Mouse (Mus musculus) megakaryocyte, embryonic 14.5 days (primary cell): ENCODE measurements around the gene Gm20388. TPM values are rescaled to one million over a fixed set of nuclear protein-coding genes. Genes with fewer than 3 reads are reported as not detected.

ENCODE experiments used
- H3K27me3 ChIP-seq: replicated peaks from 2 replicates; pipeline ENCODE3; 2012; ENCODE audit warnings: inconsistent platforms
- H3K36me3 ChIP-seq: replicated peaks from 2 replicates; pipeline ENCODE3; 2012; ENCODE audit warnings: low read length, inconsistent platforms, mixed read lengths
- H3K4me1 ChIP-seq: 2 replicates; pipeline ENCODE4 v1.6.1; 2012; ENCODE audit warnings: inconsistent platforms
- H3K4me3 ChIP-seq: replicated peaks from 2 replicates; pipeline ENCODE3; 2012; ENCODE audit warnings: moderate library complexity, mild to moderate bottlenecking, inconsistent platforms
- H3K9me3 ChIP-seq: 2 replicates; pipeline ENCODE4 v1.6.1; 2012; ENCODE audit warnings: inconsistent platforms
- FLI1 ChIP-seq: IDR thresholded peaks from 2 replicates; pipeline ENCODE4 v1.6.1; 2012; ENCODE audit warnings: low read length, inconsistent platforms, mixed read lengths
- GATA1 ChIP-seq: IDR thresholded peaks from 3 replicates; pipeline ENCODE4 v1.6.1; 2012; ENCODE audit warnings: mixed read lengths, low read length, inconsistent platforms, borderline replicate concordance
- polyA plus RNA-seq: library from polyadenylated mRNA; stranded (reverse); fragments of >175 nt; gene quantifications from 2 replicates; pipeline ENCODE4 v1.2.3, GENCODE M21; 2012; ENCODE audit warnings: low replicate concordance; ENCODE audit not compliant: insufficient read depth

Gm20388 gene
- polyA plus RNA-seq, 1 experiment = 111 TPM

DNA sequence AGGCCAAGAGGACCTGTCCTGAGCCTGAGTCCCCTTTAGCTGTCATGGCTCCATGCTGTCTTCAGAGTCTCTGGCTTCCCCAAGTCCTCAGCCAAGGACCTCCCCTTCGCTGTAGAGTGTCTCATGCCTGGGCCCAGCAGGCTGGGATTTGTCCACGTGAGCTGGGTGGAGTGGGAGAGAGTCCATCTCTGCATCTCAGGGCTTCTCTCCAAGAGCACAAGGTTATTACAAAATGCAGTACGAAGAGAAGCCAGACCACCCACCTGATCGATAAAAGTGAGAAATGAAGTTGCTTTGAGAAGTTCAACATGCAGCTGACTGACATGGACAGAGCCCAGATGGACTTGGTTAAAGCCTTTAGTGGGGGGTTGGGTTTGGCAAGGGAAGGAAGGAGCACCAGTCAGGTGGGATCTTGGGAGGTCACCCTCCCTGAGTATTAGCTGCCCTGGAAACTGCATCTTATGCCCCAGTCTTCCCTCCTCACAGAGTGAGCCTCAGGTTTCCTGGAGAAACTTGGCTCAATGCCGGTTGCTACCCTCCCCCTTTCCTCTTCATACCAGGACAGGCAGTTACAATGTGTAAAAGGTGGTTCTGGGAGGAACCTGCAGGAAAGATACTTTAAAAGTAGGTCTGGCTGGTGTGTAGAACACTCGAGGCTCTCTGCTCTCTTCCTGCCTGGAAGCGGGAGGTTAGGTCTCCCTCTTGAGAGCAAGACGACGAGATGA is 2705.7 kb downstream of the Gm20388 start:
- Histone ChIP-seq H3K4me3 (no peak overlapping the region), H3K27me3 (peaks cover 3% of the 10 kb centered on the region), H3K36me3 (peaks cover 39% of the 10 kb centered on the region), H3K9me3 (no peaks in the 10 kb centered on the region), H3K4me1 (peaks cover 52% of the 10 kb centered on the region)
- TF ChIP-seq GATA1 (no peak), FLI1 (no peak)

- Histone ChIP-seq H3K9me3 (no peaks in the 10 kb centered on the region), H3K4me1 (peaks cover 43% of the 10 kb centered on the region), H3K36me3 (peaks cover 35% of the 10 kb centered on the region), H3K4me3 (no peak overlapping the region), H3K27me3 (peaks cover 12% of the 10 kb centered on the region)
- TF ChIP-seq GATA1 (no peak), FLI1 (no peak)
These were observed 2707.4 kb downstream of the Gm20388 start for GRCm38 (mm10) chr8:122617947-122618546.

- H3K36me3 ChIP-seq = peaks cover 27% of the 10 kb centered on the region
- H3K4me3 ChIP-seq = no peak overlapping the region
- H3K4me1 ChIP-seq = peaks cover 40% of the 10 kb centered on the region
- no peaks in the 10 kb centered on the region for H3K9me3 ChIP-seq
- peaks cover 12% of the 10 kb centered on the region for H3K27me3 ChIP-seq
- no peak for TF ChIP-seq FLI1
- no peak for TF ChIP-seq GATA1
These were observed 2708.2 kb downstream of the Gm20388 start for GRCm38 (mm10) chr8:122618660-122619378.

DNA sequence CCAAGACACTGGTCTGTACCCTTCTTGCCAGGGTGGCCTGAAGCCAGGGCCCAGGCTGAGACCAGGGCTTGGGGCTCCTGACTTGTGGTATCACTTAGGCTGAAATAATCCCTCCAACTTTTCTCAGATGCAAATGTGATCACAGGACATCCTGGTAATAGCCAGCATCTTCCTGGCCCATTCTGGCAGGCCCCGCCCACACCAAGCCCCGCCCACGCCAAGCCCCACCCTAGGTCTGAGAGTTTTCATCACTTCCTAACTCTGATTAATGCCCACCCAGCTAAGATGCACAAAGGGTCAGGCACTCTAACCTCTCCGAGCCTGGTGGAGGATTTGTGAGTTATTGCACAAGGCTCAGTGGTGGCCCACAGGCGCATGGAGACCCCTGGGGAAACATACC is 2709.8 kb downstream of the Gm20388 start:
- Histone ChIP-seq H3K4me1 (peaks cover 54% of the 10 kb centered on the region), H3K9me3 (no peaks in the 10 kb centered on the region), H3K4me3 (no peak overlapping the region), H3K27me3 (peaks cover 12% of the 10 kb centered on the region), H3K36me3 (peaks cover 23% of the 10 kb centered on the region)
- TF ChIP-seq GATA1 (no peak), FLI1 (no peak)

- TF ChIP-seq FLI1 = no peak
- TF ChIP-seq GATA1 = no peak
- peaks cover 12% of the 10 kb centered on the region for H3K27me3 ChIP-seq
These were observed 2712.1 kb downstream of the Gm20388 start, which contains the start of gene Pabpn1l for GRCm38 (mm10) chr8:122622727-122623126. TSS of gene Pabpn1l (minus strand) at chr8:122622739.

GRCm38 (mm10) chr8:122623844-122624642 is 2713.4 kb downstream of the Gm20388 start:
- no peak for TF ChIP-seq GATA1
- no peak for TF ChIP-seq FLI1
- H3K4me3 ChIP-seq = no peak overlapping the region
- H3K4me1 ChIP-seq = peaks cover 66% of the 10 kb centered on the region
- no peaks in the 10 kb centered on the region for H3K9me3 ChIP-seq
- H3K27me3 ChIP-seq = peaks cover 12% of the 10 kb centered on the region
- H3K36me3 ChIP-seq = peaks cover 42% of the 10 kb centered on the region

More at GRCm38 (mm10) chr8:122622727-122623126, 2712.1 kb downstream of the Gm20388 start, which contains the start of gene Pabpn1l:
- Histone ChIP-seq H3K4me1 (peaks cover 66% of the 10 kb centered on the region), H3K4me3 (no peak within 1 kb of the TSS), H3K9me3 (no peaks in the 10 kb centered on the region), H3K36me3 (peaks cover 29% of the 10 kb centered on the region)

DNA sequence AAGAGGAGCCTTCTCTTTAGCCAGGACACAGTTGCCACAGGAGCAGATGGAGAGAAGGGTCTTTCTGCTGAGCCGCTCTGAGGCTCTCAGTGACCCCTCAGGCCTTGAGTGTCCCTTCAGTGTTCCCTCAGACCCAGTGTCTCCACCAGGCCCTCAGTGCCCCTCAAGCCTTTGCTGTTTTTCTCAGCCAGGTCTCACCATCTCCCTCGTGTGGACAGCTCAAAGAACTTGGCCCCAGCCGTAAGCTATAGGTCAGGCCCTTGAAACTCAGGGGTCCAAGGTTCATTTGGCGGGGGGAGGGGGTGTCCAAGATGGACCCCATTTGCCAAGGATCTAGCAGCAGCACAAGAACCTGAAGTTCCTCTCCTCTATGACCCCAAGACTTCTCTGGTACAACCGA is 2714.0 kb downstream of the Gm20388 start:
- Histone ChIP-seq H3K9me3 (no peaks in the 10 kb centered on the region), H3K4me1 (peaks cover 70% of the 10 kb centered on the region), H3K27me3 (peaks cover 10% of the 10 kb centered on the region), H3K4me3 (no peak overlapping the region), H3K36me3 (peaks cover 48% of the 10 kb centered on the region)
- no peak for TF ChIP-seq GATA1
- no peak for TF ChIP-seq FLI1

- TF ChIP-seq FLI1 = no peak
- no peak for TF ChIP-seq GATA1
- peaks cover 10% of the 10 kb centered on the region for H3K27me3 ChIP-seq
- no peaks in the 10 kb centered on the region for H3K9me3 ChIP-seq
- H3K4me1 ChIP-seq = peaks cover 64% of the 10 kb centered on the region
- H3K36me3 ChIP-seq = peaks cover 60% of the 10 kb centered on the region
- no peak overlapping the region for H3K4me3 ChIP-seq
These were observed 2715.2 kb downstream of the Gm20388 start for GRCm38 (mm10) chr8:122625811-122626210.

- TF ChIP-seq GATA1 = no peak
- TF ChIP-seq FLI1 = no peak
- H3K4me3 ChIP-seq = no peak overlapping the region
- H3K27me3 ChIP-seq = peaks cover 4% of the 10 kb centered on the region
- peaks cover 62% of the 10 kb centered on the region for H3K4me1 ChIP-seq
- peaks cover 66% of the 10 kb centered on the region for H3K36me3 ChIP-seq
- H3K9me3 ChIP-seq = no peaks in the 10 kb centered on the region
These were observed 2716.3 kb downstream of the Gm20388 start for GRCm38 (mm10) chr8:122626896-122627295.

GRCm38 (mm10) chr8:122629388-122629787 is 2718.7 kb downstream of the Gm20388 start:
- H3K9me3 ChIP-seq = no peaks in the 10 kb centered on the region
- peaks cover 54% of the 10 kb centered on the region for H3K4me1 ChIP-seq
- H3K36me3 ChIP-seq = peaks cover 90% of the 10 kb centered on the region
- TF ChIP-seq GATA1 (no peak), FLI1 (no peak)
- H3K4me3 ChIP-seq = no peak overlapping the region
- no peaks in the 10 kb centered on the region for H3K27me3 ChIP-seq
